Mouse (Mus musculus): ENCODE measurements around the gene Arhgef25.

- TF ChIP-seq CTCF (IDR thresholded peaks at IDR 0.05; ENCODE audit: insufficient read depth, low read depth, low read length) (no peak), POLR2A (IDR thresholded peaks at IDR 0.05; ENCODE audit: insufficient read depth, low read depth, low read length) (no peak)
These were observed 52.0 kb downstream of the Arhgef25 start for GRCm38 (mm10) chr10:127137896-127138295.

All from olfactory bulb, adult 2 months (tissue).